Mouse (Mus musculus) embryonic fibroblast, embryonic 13.5 days (primary cell): Measurements from ENCODE around the gene Hivep2.

Experiments used
- CTCF ChIP-seq: IDR thresholded peaks from 2 replicates; pipeline ENCODE4 v1.5.1; 2011; ENCODE audit warnings: mild to moderate bottlenecking, control low read depth, low read length, moderate library complexity, borderline replicate concordance; ENCODE audit not compliant: insufficient read depth
- POLR2A ChIP-seq: IDR thresholded peaks from 2 replicates; pipeline ENCODE4 v1.6.1; 2011; ENCODE audit warnings: low read depth, mild to moderate bottlenecking, control low read depth, low read length, moderate library complexity

DNA sequence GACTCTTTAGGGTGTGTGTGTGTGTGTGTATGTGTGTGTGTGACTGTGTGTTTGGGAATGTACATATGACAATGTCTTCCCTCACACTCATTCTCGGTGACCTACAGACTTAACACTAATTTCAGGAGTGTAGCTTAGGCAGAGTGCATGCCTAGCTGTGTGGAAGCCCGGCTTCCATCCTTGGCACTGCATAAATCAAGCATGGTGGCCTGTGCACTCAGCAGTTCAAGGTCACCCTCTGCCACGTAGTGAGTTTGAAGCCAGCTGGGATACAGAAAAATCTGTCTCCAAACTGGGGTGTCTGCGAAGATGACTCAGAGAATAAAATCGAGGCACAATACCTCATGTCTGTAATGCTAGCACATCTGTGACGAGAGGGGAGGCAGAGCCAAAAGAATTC, 115.0 kb downstream of the Hivep2 start:
- TF ChIP-seq POLR2A, result no peak
- TF ChIP-seq CTCF, result no peak
